Mouse (Mus musculus): Measurements from ENCODE around the gene Catip. TPM values are rescaled to one million over a fixed set of nuclear protein-coding genes. Genes with fewer than 3 reads are reported as not detected.
"Not testable (repeated sequence)": the region's sequence is repeated elsewhere in the genome, so short reads cannot be mapped to it uniquely, and the experiment has no call there.

Catip gene
- total and polyA plus RNA-seq, 3 experiments = 0.29 to 2.3 (median 0.34) TPM

GRCm38 (mm10) chr1:74339917-74340316 lies 22.0 kb upstream of the Catip start:
- H3K4me1 ChIP-seq (ENCODE audit: control insufficient read depth, insufficient read depth, low read length) = peaks cover 48% of the 10 kb centered on the region
- H3K79me2 ChIP-seq (replicated peaks; ENCODE audit: control insufficient read depth, insufficient read depth, low read length) = no peaks in the 10 kb centered on the region
- no peak overlapping the region for H3K9ac ChIP-seq (ENCODE audit: low read depth, low read length)
- TF ChIP-seq CTCF (IDR thresholded peaks at IDR 0.05) (no peak), POLR2A (IDR thresholded peaks at IDR 0.05; ENCODE audit: insufficient read depth, low read depth, low read length) (no peak), EP300 (IDR thresholded peaks at IDR 0.05; ENCODE audit: insufficient read depth, low read depth, low read length) (no peak)
- 51% methylated on average over 9 of the region's 9 CpGs for WGBS
- no peak for DNase-seq
- peaks cover 12% of the 10 kb centered on the region for H3K36me3 ChIP-seq (ENCODE audit: control insufficient read depth, insufficient read depth, low read length)
- H3K27ac ChIP-seq = peak overlapping the region; percentile 61
- no peaks in the 10 kb centered on the region for H3K27me3 ChIP-seq (ENCODE audit: control insufficient read depth, insufficient read depth, low read length)
- H3K4me3 ChIP-seq = no peak overlapping the region
- intact Hi-C loops (cut with DNase I) = no loop called here

GRCm38 (mm10) chr1:74340361-74340764 lies 21.5 kb upstream of the Catip start:
- Histone ChIP-seq H3K9ac (ENCODE audit: low read depth, low read length) (no peak overlapping the region), H3K36me3 (ENCODE audit: control insufficient read depth, insufficient read depth, low read length) (peaks cover 12% of the 10 kb centered on the region), H3K27me3 (ENCODE audit: control insufficient read depth, insufficient read depth, low read length) (no peaks in the 10 kb centered on the region), H3K4me1 (ENCODE audit: control insufficient read depth, insufficient read depth, low read length) (peaks cover 44% of the 10 kb centered on the region), H3K79me2 (replicated peaks; ENCODE audit: control insufficient read depth, insufficient read depth, low read length) (no peaks in the 10 kb centered on the region), H3K27ac (peak overlapping the region; percentile 61; the same call in 1 of the 2 replicates), H3K4me3 (no peak overlapping the region)
- intact Hi-C loops (cut with DNase I) = no loop called here
- TF ChIP-seq POLR2A (IDR thresholded peaks at IDR 0.05; ENCODE audit: insufficient read depth, low read depth, low read length) = no peak
- no peak for TF ChIP-seq CTCF (IDR thresholded peaks at IDR 0.05)
- TF ChIP-seq EP300 (IDR thresholded peaks at IDR 0.05; ENCODE audit: insufficient read depth, low read depth, low read length) = 0 out of 2 replicates have a peak, but pooled peaks have one; percentile 10
- WGBS = 63% methylated on average over 6 of the region's 6 CpGs
- DNase-seq = peak; percentile 71 to 82

- WGBS = 94% methylated on average over 4 of the region's 4 CpGs
- H3K4me1 ChIP-seq (ENCODE audit: control insufficient read depth, insufficient read depth, low read length) = peaks cover 39% of the 10 kb centered on the region
- H3K79me2 ChIP-seq (replicated peaks; ENCODE audit: control insufficient read depth, insufficient read depth, low read length); H3K9ac ChIP-seq (ENCODE audit: low read depth, low read length); H3K27ac ChIP-seq; H3K4me3 ChIP-seq; H3K27me3 ChIP-seq (ENCODE audit: control insufficient read depth, insufficient read depth, low read length); H3K36me3 ChIP-seq (ENCODE audit: control insufficient read depth, insufficient read depth, low read length); DNase-seq; intact Hi-C loops (cut with DNase I): not testable (repeated sequence)
These were observed 20.9 kb upstream of the Catip start for GRCm38 (mm10) chr1:74340992-74341391.

- 60% methylated on average over 7 of the region's 7 CpGs for WGBS
- no peak for TF ChIP-seq EP300 (IDR thresholded peaks at IDR 0.05; ENCODE audit: insufficient read depth, low read depth, low read length)
- no peak for TF ChIP-seq POLR2A (IDR thresholded peaks at IDR 0.05; ENCODE audit: insufficient read depth, low read depth, low read length)
- TF ChIP-seq CTCF (IDR thresholded peaks at IDR 0.05) = no peak
- intact Hi-C loops (cut with DNase I) = no loop called here
- Histone ChIP-seq H3K27me3 (ENCODE audit: control insufficient read depth, insufficient read depth, low read length) (no peaks in the 10 kb centered on the region), H3K79me2 (replicated peaks; ENCODE audit: control insufficient read depth, insufficient read depth, low read length) (no peaks in the 10 kb centered on the region), H3K4me1 (ENCODE audit: control insufficient read depth, insufficient read depth, low read length) (peaks cover 37% of the 10 kb centered on the region), H3K9ac (ENCODE audit: low read depth, low read length) (no peak overlapping the region), H3K4me3 (no peak overlapping the region), H3K36me3 (ENCODE audit: control insufficient read depth, insufficient read depth, low read length) (peaks cover 4% of the 10 kb centered on the region; the same call in 1 of the 2 replicates), H3K27ac (no peak overlapping the region; the same call in 1 of the 2 replicates)
- DNase-seq = no peak
These were observed 20.0 kb upstream of the Catip start for GRCm38 (mm10) chr1:74341898-74342297.

GRCm38 (mm10) chr1:74342308-74342707 lies 19.6 kb upstream of the Catip start:
- no peaks in the 10 kb centered on the region for H3K79me2 ChIP-seq (replicated peaks; ENCODE audit: control insufficient read depth, insufficient read depth, low read length)
- TF ChIP-seq CTCF (IDR thresholded peaks at IDR 0.05) (no peak), POLR2A (IDR thresholded peaks at IDR 0.05; ENCODE audit: insufficient read depth, low read depth, low read length) (no peak), EP300 (IDR thresholded peaks at IDR 0.05; ENCODE audit: insufficient read depth, low read depth, low read length) (no peak)
- no peak for DNase-seq
- no peak overlapping the region for H3K27ac ChIP-seq
- no peak overlapping the region for H3K9ac ChIP-seq (ENCODE audit: low read depth, low read length)
- H3K4me1 ChIP-seq (ENCODE audit: control insufficient read depth, insufficient read depth, low read length) = peaks cover 33% of the 10 kb centered on the region
- H3K27me3 ChIP-seq (ENCODE audit: control insufficient read depth, insufficient read depth, low read length) = no peaks in the 10 kb centered on the region
- H3K36me3 ChIP-seq (ENCODE audit: control insufficient read depth, insufficient read depth, low read length) = peaks cover 4% of the 10 kb centered on the region; the same call in 1 of the 2 replicates
- WGBS = 47% methylated on average over 1 of the region's 1 CpGs
- intact Hi-C loops (cut with DNase I) = no loop called here
- no peak overlapping the region for H3K4me3 ChIP-seq

- H3K4me1 ChIP-seq (ENCODE audit: control insufficient read depth, insufficient read depth, low read length) = peaks cover 28% of the 10 kb centered on the region
- no peaks in the 10 kb centered on the region for H3K27me3 ChIP-seq (ENCODE audit: control insufficient read depth, insufficient read depth, low read length)
- H3K27ac ChIP-seq = peak overlapping the region; percentile 24; the same call in 1 of the 2 replicates
- DNase-seq = no peak
- H3K36me3 ChIP-seq (ENCODE audit: control insufficient read depth, insufficient read depth, low read length) = peaks cover 4% of the 10 kb centered on the region; the same call in 1 of the 2 replicates
- no peak overlapping the region for H3K4me3 ChIP-seq
- WGBS = 59% methylated on average over 5 of the region's 5 CpGs
- no peak for TF ChIP-seq CTCF (IDR thresholded peaks at IDR 0.05)
- no peak for TF ChIP-seq EP300 (IDR thresholded peaks at IDR 0.05; ENCODE audit: insufficient read depth, low read depth, low read length)
- H3K79me2 ChIP-seq (replicated peaks; ENCODE audit: control insufficient read depth, insufficient read depth, low read length) = no peaks in the 10 kb centered on the region
- H3K9ac ChIP-seq (ENCODE audit: low read depth, low read length) = no peak overlapping the region
- intact Hi-C loops (cut with DNase I) = no loop called here
These were observed 18.7 kb upstream of the Catip start for GRCm38 (mm10) chr1:74343161-74343560.

Measured in heart, adult 2 months (tissue).